Mouse (Mus musculus) telencephalon, adult 2 months (tissue): ENCODE measurements around the gene Gm49355.
"Not testable (repeated sequence)": the region's sequence is repeated elsewhere in the genome, so short reads cannot be mapped to it uniquely, and the experiment has no call there.

Source experiments
- DNase-seq: peaks from one replicate; pipeline ENCODE4 v3.0.0-alpha.2; 2011; ENCODE audit warnings: low read depth, low spot score

The Gm49355 gene

DNA sequence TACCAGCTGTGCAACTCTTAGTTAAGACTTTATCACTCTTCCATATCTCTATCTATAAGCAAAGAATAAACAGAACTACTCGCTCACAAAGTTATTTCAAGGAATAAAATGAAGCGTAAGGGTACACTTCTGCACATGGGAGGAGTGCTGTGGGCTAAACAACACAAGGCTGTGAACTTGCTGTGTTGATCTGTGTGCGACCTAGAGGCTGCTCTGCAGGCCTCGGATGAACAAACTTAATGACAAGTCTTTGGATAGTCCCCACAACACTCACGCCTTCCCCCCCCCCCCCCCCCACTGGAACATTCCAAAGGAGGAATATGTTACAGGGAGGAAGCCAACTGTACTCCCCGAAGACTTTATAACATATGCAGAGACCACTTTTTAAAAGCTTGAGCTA, at the start of gene Gm49355:
Gm49355 (plus strand) TSS at position 336 of the 400 bp plus-strand sequence.
- DNase-seq, result no peak

DNA sequence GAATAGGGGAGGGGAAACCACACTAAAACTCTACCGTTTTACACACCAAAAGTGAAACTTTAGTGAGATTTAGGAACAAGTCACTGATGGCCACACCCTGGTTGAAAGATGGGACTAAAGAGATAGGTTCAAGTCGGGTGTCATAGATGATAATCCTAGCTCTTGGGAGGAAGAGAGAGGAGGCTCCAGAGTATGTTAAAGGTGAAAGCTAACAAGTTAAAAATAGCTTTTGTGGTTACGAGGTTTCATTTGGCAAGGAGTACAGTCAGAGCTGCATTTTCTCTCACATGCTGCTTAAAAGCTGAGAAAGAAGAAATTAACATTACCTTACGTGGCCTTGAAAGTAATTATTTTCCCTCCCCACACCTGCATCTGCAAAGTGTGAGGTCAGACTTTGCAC, 40.0 kb upstream of the Gm49355 start:
- no peak for DNase-seq

DNA sequence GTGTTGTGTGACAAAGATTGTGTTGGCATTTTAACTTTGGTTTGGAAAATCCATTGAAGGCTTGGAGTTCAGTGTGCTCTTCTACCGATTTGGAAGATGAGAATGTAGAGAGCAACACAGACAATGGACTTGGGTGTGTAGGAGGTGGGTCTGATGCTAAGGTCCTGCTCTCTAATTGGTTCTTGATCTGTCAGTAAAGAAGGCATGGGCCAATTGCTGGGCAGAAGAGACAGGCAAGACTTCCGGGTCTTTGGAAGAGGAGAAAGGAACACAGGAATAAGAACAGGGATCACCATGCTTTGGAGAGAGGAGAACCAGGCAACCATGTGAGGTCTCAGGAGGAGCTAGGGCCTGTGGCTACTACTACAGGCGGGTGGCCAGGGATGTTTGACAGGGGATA, 7.7 kb upstream of the Gm49355 start:
- no peak for DNase-seq

DNA sequence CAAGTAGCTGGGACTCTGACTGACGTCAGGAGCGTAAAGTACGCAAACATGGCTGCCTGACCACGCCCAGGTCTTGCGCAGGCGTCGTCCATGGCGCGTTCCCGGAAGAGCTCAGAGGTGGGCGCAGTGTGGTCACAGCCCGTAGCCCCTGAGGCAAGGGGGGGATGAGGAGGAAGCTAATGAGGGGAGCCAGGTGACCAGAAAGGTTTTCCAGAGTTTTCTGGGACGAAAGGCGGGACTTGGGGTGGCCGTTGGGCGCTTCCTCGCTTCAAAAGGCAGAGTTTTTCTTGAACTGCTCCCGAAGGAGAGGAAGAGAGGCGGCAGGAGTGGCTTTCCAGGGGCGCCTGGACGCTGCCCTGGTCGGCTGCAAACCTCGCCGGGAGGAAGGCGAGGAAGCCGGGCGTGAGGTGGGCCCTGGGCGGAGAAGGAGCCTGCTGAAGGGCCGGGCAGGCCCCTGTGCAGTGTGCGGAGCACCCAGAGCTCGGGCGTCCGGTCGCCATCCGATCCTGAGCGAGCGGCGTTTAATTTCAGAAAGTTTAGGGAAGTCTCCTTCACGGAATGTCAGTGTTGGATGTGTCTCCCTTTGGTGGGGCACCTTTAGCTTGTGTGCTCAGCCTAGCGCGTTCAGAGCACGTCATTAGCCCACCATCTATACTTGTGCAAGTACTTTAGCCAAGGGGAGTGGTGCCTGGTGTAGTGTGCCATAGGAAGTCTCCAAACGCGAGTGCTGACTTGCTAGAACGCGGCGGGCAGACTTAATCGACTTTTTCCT, 551 bp downstream of the Gm49355 start, which contains the start of gene 3830406C13Rik:
3830406C13Rik (plus strand) TSS at position 33 of the 772 bp plus-strand sequence.
- peak; percentile 72 for DNase-seq

DNA sequence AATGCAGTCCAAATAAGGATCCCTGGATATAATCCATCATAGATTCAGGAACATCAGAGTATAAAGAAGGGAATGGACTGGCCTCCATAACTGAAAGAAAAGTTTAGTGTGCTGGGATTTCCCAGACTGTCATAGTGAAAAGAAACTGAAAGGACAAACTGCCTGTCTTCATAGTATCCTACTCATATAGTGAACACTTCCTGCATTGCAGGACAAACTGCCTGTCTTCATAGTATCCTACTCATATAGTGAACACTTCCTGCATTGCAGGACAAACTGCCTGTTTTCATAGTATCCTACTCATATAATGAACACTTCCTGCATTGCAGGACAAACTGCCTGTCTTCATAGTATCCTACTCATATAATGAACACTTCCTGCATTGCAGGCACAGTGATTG, 6.0 kb downstream of the Gm49355 start:
- not testable (repeated sequence) for DNase-seq

DNA sequence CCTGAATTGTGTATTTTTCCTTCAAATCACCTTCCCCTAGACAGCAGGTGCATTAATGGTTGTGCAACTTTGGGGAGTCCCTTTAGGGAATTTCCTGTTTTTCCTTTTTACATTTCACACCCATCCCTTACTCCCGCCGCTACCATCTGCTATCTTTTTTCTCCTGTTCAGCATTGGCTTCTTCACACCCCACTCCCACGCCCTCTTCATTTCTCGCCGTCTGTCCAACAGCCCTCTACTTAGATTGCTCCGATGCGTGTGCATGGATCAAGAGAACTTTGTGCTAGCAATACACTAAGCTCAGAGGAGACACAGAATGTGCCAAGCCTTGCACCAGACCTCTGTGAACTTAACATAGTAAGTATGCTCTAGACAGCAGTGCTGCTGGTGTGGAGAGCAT, 12.6 kb downstream of the Gm49355 start:
- DNase-seq, result peak; percentile 90

DNA sequence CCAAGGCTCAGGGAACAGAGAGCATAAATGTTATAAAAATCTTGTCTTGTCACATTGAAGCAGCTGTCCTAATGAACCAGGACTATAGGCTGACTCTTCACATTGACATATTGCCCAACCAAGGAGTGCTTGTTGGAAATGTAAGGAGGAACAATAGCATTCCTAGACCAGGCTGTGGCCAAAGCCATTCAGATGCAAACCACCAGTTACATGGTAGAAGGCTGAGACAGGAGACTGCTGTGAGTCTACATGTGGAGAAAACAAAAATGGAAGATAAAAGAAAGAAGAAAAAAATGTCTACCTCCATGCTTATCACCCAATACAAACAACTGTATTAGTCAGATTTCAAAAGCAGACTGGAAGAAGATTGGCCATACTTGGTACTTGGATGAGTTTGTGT, 15.4 kb downstream of the Gm49355 start:
- no peak for DNase-seq

DNA sequence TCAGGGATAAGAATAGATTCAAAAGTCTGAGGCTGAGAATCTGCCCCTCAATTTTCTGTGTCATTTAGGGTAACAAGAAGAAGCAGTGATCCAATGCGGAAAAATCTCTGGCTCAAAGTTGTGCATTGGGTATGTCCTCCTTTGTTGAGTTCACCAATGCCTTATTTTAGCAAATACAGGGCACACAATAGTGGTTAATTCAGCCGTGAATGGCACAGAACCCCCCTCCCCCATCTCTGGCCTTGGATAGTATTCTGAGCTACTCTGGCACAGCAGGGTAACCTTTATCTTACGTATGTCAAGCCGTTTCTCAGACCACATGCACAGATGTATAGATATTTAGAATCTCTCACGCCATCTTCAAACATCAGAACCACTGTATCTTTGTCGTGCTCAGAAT, 15.9 kb downstream of the Gm49355 start:
- DNase-seq, result no peak

DNA sequence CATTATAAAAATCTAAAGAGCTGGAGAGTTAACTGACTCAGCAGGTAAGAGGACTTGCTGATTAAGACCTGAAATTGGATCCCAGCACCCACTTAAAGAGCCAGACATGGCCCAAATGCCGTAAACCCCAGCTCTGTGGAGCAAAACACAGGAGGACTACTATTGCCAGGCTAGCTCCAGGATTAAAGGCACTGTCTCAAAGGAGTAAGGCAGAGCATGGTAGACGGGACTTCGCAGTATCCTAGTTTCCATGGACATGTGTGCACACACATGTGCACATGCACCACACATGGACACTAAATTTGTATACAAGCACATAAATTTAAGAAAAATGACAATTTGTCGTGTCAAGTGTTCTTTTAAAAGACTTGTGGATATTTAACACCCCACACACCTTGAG, 16.5 kb downstream of the Gm49355 start:
- DNase-seq, result no peak

DNA sequence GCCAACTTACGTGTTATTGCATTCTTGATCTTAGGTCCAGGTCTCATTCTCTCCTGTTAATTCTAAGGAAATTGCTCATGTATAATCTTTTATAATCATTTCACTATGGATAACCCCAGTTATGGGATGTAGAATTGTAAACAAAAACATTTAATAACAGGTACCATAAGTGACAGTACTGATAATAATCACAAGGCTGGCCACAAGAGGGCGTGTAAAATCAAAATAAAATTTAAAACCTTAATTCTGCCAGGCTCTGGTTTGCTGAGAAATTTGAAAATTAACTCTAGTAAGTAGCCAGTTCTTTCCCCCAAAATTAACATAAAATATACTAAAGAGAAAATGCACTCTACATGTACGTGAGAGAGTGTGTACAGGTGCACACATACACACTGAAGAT, 16.9 kb downstream of the Gm49355 start:
- no peak for DNase-seq

DNA sequence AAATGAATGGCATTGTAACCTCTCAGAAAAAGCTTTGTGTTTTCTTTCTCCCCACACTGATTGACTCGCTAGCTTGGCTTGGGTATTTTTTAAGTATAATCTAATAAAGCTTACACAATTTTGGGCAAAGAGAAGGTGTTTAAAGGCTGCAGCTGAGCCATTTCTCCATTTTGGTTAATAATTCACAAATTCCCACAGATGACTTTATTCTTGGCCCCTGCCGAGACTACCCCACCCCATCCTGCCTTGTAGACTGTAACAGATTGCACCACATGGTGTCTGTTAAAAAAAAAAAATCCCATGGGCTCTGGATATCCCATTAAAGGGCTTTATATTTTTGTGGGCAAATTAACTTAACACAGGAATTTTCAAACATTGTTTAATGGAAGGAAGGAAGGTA, 19.3 kb downstream of the Gm49355 start:
- no peak for DNase-seq

DNA sequence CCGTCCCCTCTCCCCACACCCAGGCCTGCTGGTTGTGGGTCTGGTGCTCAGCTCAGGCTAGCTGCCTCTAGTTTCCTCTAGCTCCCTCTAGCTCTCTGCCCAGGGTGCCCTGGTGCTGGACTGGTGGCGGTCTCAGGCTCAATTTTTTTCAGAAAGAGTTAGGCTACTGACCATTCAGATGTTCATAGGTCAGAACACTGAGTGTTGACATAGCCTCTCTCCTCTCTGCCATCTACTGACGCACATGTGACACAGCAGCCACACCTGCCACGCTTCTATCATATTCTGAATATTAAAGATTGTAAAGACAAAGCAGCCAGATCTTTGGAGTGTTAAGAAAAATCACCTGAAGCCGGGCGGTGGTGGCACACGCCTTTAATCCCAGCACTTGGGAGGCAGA, 49.8 kb downstream of the Gm49355 start:
- DNase-seq, result no peak

DNA sequence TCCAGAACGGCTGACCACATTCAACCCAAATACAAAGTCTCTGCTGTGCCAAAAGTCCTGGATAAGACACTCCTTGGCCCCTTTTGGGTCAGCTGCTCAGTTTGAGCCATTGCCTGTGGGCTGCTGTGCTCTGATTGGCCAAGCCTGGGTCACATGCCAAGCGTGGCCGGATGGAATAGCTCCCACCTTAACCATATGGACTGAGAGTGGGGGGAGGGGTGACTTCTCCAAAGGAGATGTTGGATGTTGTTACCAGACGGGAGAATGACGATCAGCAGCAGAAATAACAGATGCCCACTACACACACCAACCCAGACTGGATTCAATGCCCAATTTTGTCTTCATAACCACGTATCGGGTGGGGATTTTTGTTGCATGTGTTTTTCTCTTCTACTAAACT, 51.1 kb downstream of the Gm49355 start:
- no peak for DNase-seq

DNA sequence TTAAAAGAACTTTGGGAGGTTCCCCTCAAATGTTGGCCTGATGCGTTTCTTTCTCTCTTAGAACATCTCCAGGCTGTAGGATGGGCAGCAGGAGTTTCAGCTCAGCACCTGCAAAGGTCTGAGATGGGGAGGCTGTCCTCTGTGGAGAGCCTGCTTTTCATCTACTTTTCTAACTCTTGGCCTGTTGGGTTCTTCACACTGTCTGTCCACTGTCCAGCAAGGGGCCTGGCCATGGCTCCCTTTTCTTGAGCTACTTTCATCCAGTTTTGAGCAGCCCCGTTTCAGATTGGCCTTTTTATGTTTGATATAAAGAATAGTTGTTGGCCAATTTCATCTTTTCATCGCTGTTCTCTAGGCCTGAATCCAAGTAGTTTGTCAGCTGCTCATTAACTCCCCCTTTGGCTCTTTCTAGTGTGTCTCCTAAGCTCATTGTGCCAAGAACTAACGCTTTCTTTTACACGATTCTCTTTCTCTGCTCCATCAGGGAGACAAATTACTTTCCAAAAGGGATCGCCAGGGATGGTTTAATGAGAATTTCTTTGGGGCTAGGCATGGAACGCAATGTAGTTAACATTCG, 53.7 kb downstream of the Gm49355 start:
- DNase-seq, result no peak

DNA sequence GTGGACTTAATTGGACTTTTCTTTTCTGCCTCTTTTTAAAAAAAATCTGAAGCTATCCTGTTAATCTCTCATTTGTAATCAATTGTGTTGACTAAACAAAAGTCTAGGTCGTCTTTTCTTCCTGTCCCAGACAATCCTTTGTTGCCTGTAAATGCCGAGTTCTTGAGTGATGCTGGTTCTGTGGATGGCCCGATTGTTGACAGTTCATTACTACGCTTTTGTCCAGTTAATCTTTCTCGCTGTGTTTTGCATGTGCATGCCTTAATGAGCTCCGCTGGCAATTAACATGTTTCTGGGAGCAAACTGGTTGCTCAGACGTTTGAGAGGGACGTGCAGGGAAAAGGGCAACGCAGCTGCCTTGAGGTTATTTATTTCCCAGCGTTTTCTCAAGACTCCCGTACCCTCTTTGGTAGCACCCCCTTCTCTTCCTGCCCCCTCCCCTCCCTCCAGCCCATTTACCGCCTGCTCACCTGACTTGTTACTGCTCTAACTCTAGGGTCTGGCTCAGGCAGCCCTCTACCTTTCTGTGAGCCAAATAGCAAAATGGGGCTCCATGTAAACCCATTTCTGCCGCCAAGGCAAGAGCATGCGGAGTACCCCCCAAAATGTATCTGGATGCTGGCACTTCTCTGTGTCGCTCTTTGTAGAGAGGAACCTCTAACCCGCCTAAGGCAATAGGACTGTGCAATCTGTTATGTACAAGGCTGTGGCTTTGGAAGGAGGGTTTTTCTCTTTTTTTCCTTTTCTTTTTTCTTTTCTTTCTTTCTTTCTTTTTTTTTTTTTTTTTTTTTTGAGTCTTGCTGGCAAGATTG, 54.4 kb downstream of the Gm49355 start:
- no peak for DNase-seq

DNA sequence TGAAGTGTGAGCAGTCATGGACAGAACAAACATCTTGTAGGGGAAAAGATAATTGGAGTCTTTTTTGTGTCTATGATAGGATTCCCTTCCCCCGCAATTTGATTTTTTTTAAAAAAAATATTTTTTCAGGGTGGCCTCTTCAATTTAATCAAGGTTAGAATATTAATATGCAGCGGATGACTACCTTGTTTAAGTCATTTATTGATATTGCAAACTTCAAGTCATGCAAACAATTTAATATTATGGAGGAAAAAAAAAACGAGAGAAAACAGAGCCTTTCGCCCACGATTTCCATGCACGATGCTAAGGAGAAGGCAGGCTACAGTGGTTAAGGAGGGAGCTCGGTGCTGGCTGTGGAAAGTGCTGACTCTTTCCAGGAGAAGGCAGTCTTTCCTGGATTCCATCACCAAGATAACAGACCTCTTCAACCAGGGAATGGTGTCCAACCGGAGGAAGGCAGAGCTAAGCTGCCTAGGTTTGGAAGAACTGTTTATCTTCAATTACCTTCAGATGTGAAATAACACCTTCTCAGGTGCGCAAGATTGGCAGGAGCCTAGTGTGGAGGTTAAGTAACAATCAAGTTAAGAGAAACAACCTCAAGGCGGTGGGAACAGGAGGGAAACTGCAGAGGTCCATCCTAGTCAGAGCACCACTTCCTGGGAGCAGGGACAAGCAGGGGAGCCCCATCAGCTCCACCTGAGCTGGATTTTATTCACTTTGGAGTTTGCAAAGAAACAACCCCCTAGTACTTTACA, 55.2 kb downstream of the Gm49355 start:
- DNase-seq, result no peak

DNA sequence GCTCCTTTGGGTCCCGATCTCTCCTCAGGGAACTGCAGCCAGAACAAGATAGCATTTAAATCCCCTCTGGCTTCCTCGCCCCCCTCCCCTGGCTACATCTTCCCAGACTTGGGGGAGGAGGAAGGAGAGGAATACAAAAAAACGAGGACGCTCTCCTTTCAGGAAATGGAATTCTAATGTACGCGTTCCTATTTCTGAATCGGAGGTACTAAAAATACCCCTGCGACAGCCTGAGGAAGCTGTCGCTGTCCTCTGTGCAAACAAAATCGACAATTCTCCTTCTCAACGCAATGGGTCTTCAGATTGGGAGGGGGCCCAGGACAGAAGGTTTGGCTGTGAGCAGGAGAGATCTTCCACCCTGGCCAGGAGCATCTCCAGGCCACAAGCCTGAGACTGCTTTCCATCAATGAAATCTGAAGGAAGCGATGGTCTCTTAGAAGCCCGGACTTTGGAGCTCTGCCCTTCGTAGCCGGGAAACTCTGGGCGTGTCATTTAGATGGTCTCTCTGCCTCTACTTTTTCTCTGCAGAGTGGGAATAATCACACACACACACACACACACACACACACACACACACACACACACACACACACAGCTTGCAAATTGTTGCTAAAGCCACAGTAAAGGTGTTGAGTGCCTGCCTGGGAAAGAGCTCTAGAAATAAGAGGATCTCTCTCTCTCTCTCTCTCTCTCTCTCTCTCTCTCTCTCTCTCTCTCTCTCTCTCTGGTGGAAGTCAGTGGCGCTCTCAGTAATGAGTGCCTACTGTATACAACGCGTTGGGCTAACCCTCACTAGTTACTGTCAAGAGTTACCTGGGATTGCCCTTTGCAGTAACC, 56.7 kb downstream of the Gm49355 start:
- DNase-seq, result no peak

DNA sequence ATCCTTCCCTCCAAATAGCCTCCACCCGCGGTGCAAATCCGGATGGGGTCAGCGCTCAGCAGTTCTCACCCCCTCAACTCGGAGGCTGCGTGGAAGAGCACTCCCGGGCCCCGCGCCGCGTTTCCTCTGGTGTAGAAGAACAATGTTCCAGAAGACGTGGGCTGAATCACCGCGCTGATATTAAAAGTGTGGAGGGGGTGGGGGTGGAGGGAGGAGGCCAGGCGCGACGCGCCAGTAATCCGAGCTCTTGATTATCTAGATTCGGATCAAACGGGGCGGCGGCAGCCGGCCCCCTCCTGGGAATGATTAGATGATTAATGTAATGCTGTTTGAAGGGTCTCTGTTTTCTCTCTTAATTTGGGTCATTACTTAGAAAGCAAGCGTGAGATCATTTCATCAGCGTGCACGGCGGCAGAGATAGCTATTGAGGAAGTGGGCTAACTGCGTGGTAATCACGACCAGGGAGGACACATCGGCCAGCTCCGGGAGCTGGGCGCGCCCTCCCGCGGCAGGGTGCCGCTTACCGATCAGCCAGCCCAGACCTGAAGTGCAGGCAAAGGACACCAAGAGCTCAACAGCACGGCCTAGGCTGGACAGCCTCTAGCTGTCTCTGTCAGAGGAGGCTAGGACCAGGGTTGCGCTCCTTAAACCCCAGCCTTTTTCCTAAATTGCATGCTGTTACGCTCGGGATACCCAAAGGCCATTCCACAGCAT, 57.5 kb downstream of the Gm49355 start:
- DNase-seq, result no peak

DNA sequence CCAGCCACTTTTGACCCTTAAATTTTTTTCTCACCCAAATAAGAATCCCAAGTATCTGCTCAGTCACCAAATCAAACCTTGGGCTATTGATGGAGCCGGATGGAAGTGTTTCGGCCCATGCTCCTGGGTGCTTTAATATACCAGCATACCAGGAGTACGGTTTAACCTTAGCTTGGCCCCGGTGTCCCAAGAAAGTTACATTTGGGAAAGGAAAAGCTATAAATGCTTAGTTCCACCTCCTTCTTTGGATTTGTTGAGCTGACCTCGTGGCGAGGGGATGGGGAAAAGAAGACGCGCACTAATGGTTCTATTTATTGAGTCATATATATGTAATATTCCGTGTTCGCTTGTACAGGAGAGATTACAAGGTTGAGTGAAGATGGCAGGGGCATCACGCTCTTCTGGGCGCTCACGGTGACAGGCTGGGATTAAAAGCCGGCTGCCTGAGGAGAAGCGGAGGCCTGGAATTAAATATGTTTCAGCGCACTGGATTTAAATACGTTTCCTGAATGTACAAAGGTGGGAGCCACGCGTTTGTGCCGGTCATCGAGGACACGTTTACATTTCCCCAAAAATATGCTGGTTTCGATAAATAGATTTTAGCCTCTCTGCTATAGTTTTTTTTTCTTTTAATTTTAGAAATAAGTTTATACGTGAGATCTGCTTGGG, 58.1 kb downstream of the Gm49355 start:
- DNase-seq, result no peak
